8 mouse cellular contexts compared by ENCODE assay signal in the genomic region with DNA sequence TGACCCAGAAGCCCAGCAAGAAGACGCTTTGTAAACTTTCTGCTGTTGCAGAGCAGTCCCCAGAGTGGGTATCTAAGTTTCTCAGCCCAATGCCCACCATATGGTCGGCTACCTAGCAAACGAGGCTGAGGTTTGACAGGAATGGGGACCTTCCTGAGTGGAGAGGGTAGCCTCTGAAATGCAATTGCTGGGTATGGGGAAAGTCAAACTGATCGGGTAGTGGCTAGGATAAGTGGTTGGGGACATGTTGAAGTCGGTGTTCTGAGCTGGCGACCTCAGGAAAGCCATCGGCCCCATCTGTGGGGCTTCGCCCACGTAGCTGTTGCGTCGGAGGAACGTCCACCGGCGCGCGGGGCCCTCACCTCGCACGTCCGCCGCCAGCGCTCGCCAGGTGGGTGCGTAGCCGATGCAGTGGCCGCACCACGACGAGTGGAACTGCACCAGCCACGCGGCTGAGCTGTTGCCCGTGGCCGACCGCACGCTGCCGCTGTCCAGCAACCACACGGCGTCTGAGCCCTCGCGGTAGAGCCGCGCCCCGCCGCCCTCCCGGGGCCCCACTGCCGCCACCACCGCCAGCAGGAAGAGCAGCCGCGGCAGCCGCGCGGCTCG. TPM values are rescaled to one million over a fixed set of nuclear protein-coding genes. Genes with fewer than 3 reads are reported as not detected.
DNase-seq lines count a peak whose midpoint lies in the region; ATAC-seq lines count a peak whose summit lies in the region.

No protein-coding gene starts in this region.

- peak overlapping the region; percentile 93 for H3K9ac ChIP-seq in forebrain, embryonic 15.5 days (replicated peaks)
- peak overlapping the region; percentile 97 for H3K9ac ChIP-seq in liver, embryonic 11.5 days (ENCODE audit: low read depth, low read length)
- peak overlapping the region; percentile 84 for H3K9ac ChIP-seq in stomach, embryonic 15.5 days

- intact Hi-C loops in left cerebral cortex, postnatal 4 days (cut with DNase I): no loop called here

- peak overlapping the region; percentile 82 for H3K4me2 ChIP-seq in forebrain, embryonic 15.5 days (replicated peaks)
- H3K4me2 ChIP-seq in liver, embryonic 11.5 days: peak overlapping the region; percentile 86
- peak overlapping the region; percentile 85 for H3K4me2 ChIP-seq in stomach, embryonic 15.5 days

- peak overlapping the region; percentile 97 for H3K4me3 ChIP-seq in forebrain, embryonic 15.5 days
- H3K4me3 ChIP-seq in liver, embryonic 11.5 days (ENCODE audit: low read depth, low read length): peak overlapping the region; percentile 92
- H3K4me3 ChIP-seq in stomach, embryonic 15.5 days (replicated peaks): peak overlapping the region; percentile 92

- H3K27me3 ChIP-seq in forebrain, embryonic 15.5 days: no peaks in the 10 kb centered on the region
- H3K27me3 ChIP-seq in liver, embryonic 11.5 days (replicated peaks; ENCODE audit: control insufficient read depth, insufficient read depth, low read length): no peaks in the 10 kb centered on the region; the same call in 1 of the 2 replicates
- H3K27me3 ChIP-seq in stomach, embryonic 15.5 days (replicated peaks): no peaks in the 10 kb centered on the region

- H3K36me3 ChIP-seq in forebrain, embryonic 15.5 days: no peaks in the 10 kb centered on the region
- H3K36me3 ChIP-seq in liver, embryonic 11.5 days (ENCODE audit: control insufficient read depth, insufficient read depth, low read length): no peaks in the 10 kb centered on the region
- no peaks in the 10 kb centered on the region for H3K36me3 ChIP-seq in stomach, embryonic 15.5 days

- H3K9me3 ChIP-seq in forebrain, embryonic 15.5 days: no peaks in the 10 kb centered on the region
- H3K9me3 ChIP-seq in liver, embryonic 11.5 days (ENCODE audit: control insufficient read depth, low read length): no peaks in the 10 kb centered on the region
- no peaks in the 10 kb centered on the region for H3K9me3 ChIP-seq in stomach, embryonic 15.5 days

- under 1% methylated on average over 50 of the region's 51 CpGs for WGBS in forebrain, embryonic 15.5 days
- under 1% methylated on average over 51 of the region's 51 CpGs for WGBS in liver, embryonic 11.5 days
- under 1% methylated on average over 51 of the region's 51 CpGs for WGBS in stomach, embryonic 15.5 days

- H3K27ac ChIP-seq in forebrain, embryonic 15.5 days (replicated peaks): peak overlapping the region; percentile 78
- H3K27ac ChIP-seq in liver, embryonic 11.5 days (ENCODE audit: low read depth, low read length): peak overlapping the region; percentile 75; the same call in 1 of the 2 replicates
- H3K27ac ChIP-seq in stomach, embryonic 15.5 days: peak overlapping the region; percentile 86

- H3K4me1 ChIP-seq in forebrain, embryonic 15.5 days: peaks cover 14% of the 10 kb centered on the region
- H3K4me1 ChIP-seq in liver, embryonic 11.5 days (replicated peaks; ENCODE audit: control insufficient read depth, insufficient read depth, low read length): peaks cover 27% of the 10 kb centered on the region
- H3K4me1 ChIP-seq in stomach, embryonic 15.5 days: peaks cover 24% of the 10 kb centered on the region

- peak; percentile 77 for ATAC-seq in forebrain, embryonic 15.5 days (replicated peaks)
- peak; percentile 31 for ATAC-seq in liver, embryonic 11.5 days (replicated peaks; ENCODE audit: low FRiP score)
- ATAC-seq in stomach, embryonic 15.5 days (ENCODE audit: insufficient read depth, low FRiP score, low read depth): peak; percentile 44

- DNase-seq in left cerebral cortex, adult 18-20 months (ENCODE audit: low spot score in 2 of 2): peak; percentile 28 to 51
- DNase-seq in left cerebral cortex, postnatal 4 days: no peak
- DNase-seq in brain, embryonic 18.5 days (ENCODE audit: low read depth, low spot score): peak; percentile 4
- peak; percentile 38 for DNase-seq in liver, embryonic 11.5 days (ENCODE audit: low spot score)
- DNase-seq in cerebellum, postnatal 4 days (ENCODE audit: low spot score in 2 of 2): no peak
- no peak for DNase-seq in gastrocnemius, postnatal 4 days (ENCODE audit: low spot score in 2 of 2)

RNA-seq across cellular contexts. Expression of a gene that starts 0.5 kb away (rescaled TPM):
- total RNA-seq in left cerebral cortex, adult 18-20 months (2021): 10 to 100 TPM; 20.5 to 23.1 TPM
- total RNA-seq in left cerebral cortex, postnatal 4 days (2021): 10 to 100 TPM; 15.8 to 17.2 TPM
- 15.6 and 15.7 TPM in 2 replicates for polyA plus RNA-seq in forebrain, embryonic 15.5 days (2015; fragmentation: Nextera tagmentation; extraction: Ambion mirVana)
- 13.5 and 14.7 TPM in 2 replicates for polyA plus RNA-seq in liver, embryonic 11.5 days (2014; fragmentation: Nextera tagmentation; extraction: Ambion mirVana)
- polyA plus RNA-seq in stomach, embryonic 15.5 days (2015; fragmentation: Nextera tagmentation; extraction: Ambion mirVana): 26.1 and 32.4 TPM in 2 replicates
- total RNA-seq in gastrocnemius, postnatal 4 days (2021): 10 to 100 TPM; 11.2 to 11.4 TPM

RNA-seq across cellular contexts. Expression of a gene that starts 28.7 kb away (rescaled TPM):
- total RNA-seq in left cerebral cortex, adult 18-20 months (2021): under 1 TPM in 1 of 2 experiments, not detected in 1; 0.40 TPM
- total RNA-seq in left cerebral cortex, postnatal 4 days (2021): not detected
- polyA plus RNA-seq in forebrain, embryonic 15.5 days (2015; fragmentation: Nextera tagmentation; extraction: Ambion mirVana): 0.10 TPM in 1 of 2 replicates, not detected in the other
- 0.09 TPM in 1 of 2 replicates, not detected in the other for polyA plus RNA-seq in liver, embryonic 11.5 days (2014; fragmentation: Nextera tagmentation; extraction: Ambion mirVana)
- 0.08 TPM in 1 of 2 replicates, not detected in the other for polyA plus RNA-seq in stomach, embryonic 15.5 days (2015; fragmentation: Nextera tagmentation; extraction: Ambion mirVana)
- total RNA-seq in gastrocnemius, postnatal 4 days (2021): not detected

RNA-seq across cellular contexts. Expression of a gene that starts 57.6 kb away (rescaled TPM):
- total RNA-seq in left cerebral cortex, adult 18-20 months (2021): 1 to 10 TPM; 2.2 to 2.6 TPM
- total RNA-seq in left cerebral cortex, postnatal 4 days (2021): 1 to 10 TPM; 1.9 TPM
- 0.18 and 0.24 TPM in 2 replicates for polyA plus RNA-seq in forebrain, embryonic 15.5 days (2015; fragmentation: Nextera tagmentation; extraction: Ambion mirVana)
- not detected in 2 replicates for polyA plus RNA-seq in liver, embryonic 11.5 days (2014; fragmentation: Nextera tagmentation; extraction: Ambion mirVana)
- 0.57 and 0.61 TPM in 2 replicates for polyA plus RNA-seq in stomach, embryonic 15.5 days (2015; fragmentation: Nextera tagmentation; extraction: Ambion mirVana)
- under 1 TPM; 0.10 to 0.15 TPM for total RNA-seq in gastrocnemius, postnatal 4 days (2021)

Comparison
In these comparisons a context has a peak if more than half of its experiments do, and no peak if none do; other contexts are left out.
1. DNase-seq: peak in left cerebral cortex, adult 18-20 months (2 of 2), brain, embryonic 18.5 days (single experiment) and liver, embryonic 11.5 days (single experiment); none in left cerebral cortex, postnatal 4 days (single experiment), cerebellum, postnatal 4 days (0 of 2) and gastrocnemius, postnatal 4 days (0 of 2).
2. Peak in every context shown above with its lines, with median percentiles within 50 percentile points of each other: ATAC-seq, H3K27ac ChIP-seq, H3K4me2 ChIP-seq, H3K4me3 ChIP-seq and H3K9ac ChIP-seq.